Mouse (Mus musculus) intestine, postnatal 0 days (tissue): ENCODE results near the gene Fdxr. TPM values are rescaled to one million over a fixed set of nuclear protein-coding genes. Genes with fewer than 3 reads are reported as not detected.

Experiments
- ATAC-seq: fragments of 200-750 bp; cut with Nextera tagmentation; 2 replicates; pipeline ENCODE4 v1.8.0; 2017; ENCODE audit warnings: mild to moderate bottlenecking, moderate TSS enrichment, moderate library complexity
- H3K27ac ChIP-seq: fragments of 300-500 bp; sonication (generic); 2 replicates; pipeline ENCODE4 v1.5.1; 2014; ENCODE audit warnings: mild to moderate bottlenecking, low read depth, low read length, moderate library complexity
- H3K27me3 ChIP-seq: fragments of 300-500 bp; sonication (generic); replicated peaks from 2 replicates; pipeline ENCODE4 v1.6.1; 2014; ENCODE audit warnings: low read length, mixed read lengths; ENCODE audit not compliant: control insufficient read depth, insufficient read depth
- H3K36me3 ChIP-seq: fragments of 300-500 bp; sonication (generic); 2 replicates; pipeline ENCODE4 v1.6.1; 2014; ENCODE audit warnings: mild to moderate bottlenecking, moderate library complexity; ENCODE audit not compliant: control insufficient read depth, insufficient read depth
- H3K4me1 ChIP-seq: fragments of 300-500 bp; sonication (generic); replicated peaks from 2 replicates; pipeline ENCODE4 v1.6.1; 2014; ENCODE audit warnings: antibody characterized with exemption, low read length, mixed read lengths; ENCODE audit not compliant: control insufficient read depth, insufficient read depth
- H3K4me2 ChIP-seq: fragments of 300-500 bp; sonication (generic); replicated peaks from 2 replicates; pipeline ENCODE4 v1.6.1; 2014; ENCODE audit warnings: low read depth, mild to moderate bottlenecking, moderate library complexity
- H3K4me3 ChIP-seq: fragments of 300-500 bp; sonication (generic); 2 replicates; pipeline ENCODE4 v1.5.1; 2014; ENCODE audit warnings: low read depth, low read length
- H3K9ac ChIP-seq: fragments of 300-500 bp; sonication (generic); 2 replicates; pipeline ENCODE4 v1.6.1; 2014; ENCODE audit warnings: mild to moderate bottlenecking, low read depth, low read length
- H3K9me3 ChIP-seq: fragments of 300-500 bp; sonication (generic); 2 replicates; pipeline ENCODE4 v1.6.1; 2016; ENCODE audit warnings: mixed run types; ENCODE audit not compliant: control insufficient read depth
- CTCF ChIP-seq: sonication (generic); IDR thresholded peaks from 2 replicates; pipeline ENCODE4 v1.5.1; 2016; ENCODE audit warnings: low read depth, mild to moderate bottlenecking, control low read depth, antibody characterized with exemption, moderate library complexity
- WGBS: fragments of 180-500 bp; shearing (Covaris S2); extraction: QIAGEN DNeasy Blood & Tissue Kit; methylation state at CpG from one replicate; pipeline ENCODE4 v1.1.7; 2014; 5-methylcytosine and 5-hydroxymethylcytosine counted together
- polyA plus RNA-seq: library from polyadenylated mRNA; unstranded; fragments of >200 nt; fragmentation: Nextera tagmentation; extraction: Ambion mirVana; gene quantifications from 2 replicates; pipeline ENCODE4 v1.2.1, GENCODE M21; 2015

Gene Fdxr
- polyA plus RNA-seq, 1 experiment from 2014 or later, result 8.0 TPM

DNA sequence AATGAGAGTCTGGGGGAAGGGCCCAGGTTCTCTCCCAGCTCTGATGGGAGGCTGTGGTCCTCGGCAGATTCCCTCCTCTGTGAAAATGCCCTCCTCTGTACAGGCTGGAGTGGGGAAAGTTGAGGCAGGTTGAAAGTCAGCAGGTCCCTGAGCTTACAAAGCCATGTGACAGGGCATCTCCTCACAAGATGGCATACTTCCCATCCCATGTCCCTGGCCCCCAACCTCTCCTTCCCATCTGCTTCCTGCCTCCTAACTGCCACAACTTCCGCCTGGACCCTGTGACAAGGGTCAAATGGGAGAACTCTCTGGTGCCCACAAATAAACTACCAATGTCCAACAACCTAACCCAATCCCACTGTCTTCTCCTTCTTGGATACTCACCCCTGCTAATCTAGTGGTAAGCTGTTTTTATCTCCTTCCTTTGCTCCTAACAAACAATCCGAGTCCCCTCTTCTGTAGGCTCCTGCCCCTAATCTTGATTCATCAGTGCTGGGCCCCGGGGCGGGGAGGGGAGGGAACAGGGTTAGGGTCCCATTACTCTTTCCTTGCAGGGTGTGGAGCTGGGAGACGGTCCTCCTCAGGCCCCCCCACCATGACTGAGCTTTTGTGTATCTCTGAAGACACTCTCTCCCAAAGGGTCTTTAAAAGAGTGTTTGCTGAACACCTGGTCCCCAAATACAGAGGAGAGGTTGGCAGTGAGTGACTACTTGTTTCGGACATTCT, 12.6 kb downstream of the Fdxr start:
- Histone ChIP-seq H3K9me3 (no peaks in the 10 kb centered on the region), H3K4me2 (no peak overlapping the region), H3K9ac (no peak overlapping the region), H3K4me3 (no peak overlapping the region), H3K27me3 (peaks cover 67% of the 10 kb centered on the region), H3K36me3 (peaks cover 18% of the 10 kb centered on the region), H3K27ac (no peak overlapping the region), H3K4me1 (no peaks in the 10 kb centered on the region)
- ATAC-seq, result no peak
- WGBS, result 56% methylated on average over 7 of the region's 7 CpGs
- no peak for TF ChIP-seq CTCF

DNA sequence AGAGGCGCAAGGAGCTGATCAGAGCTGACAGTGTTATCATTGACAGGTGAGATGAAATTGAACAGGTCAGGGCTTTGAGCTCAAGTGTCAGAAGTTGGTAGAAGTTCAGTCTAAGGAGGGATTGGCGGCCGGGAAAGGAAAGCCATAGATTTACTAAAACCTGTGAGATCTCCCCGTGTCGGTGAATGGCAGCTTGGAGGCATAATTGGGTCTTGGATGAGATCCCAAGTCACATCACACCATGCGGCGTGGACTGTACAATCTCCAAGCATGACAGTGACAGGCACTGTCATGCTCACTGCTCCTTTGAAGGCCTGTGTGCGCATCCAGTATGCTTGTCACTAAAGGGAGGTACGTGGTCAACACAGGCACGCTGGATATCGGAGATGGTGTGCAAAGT, 13.9 kb downstream of the Fdxr start:
- Histone ChIP-seq H3K9me3 (no peaks in the 10 kb centered on the region), H3K4me2 (no peak overlapping the region), H3K4me1 (no peaks in the 10 kb centered on the region), H3K4me3 (no peak overlapping the region), H3K27me3 (peaks cover 70% of the 10 kb centered on the region), H3K36me3 (peaks cover 5% of the 10 kb centered on the region; the same call in 1 of the 2 replicates), H3K27ac (no peak overlapping the region), H3K9ac (no peak overlapping the region)
- ATAC-seq, result no peak
- no peak for TF ChIP-seq CTCF
- 79% methylated on average over 11 of the region's 11 CpGs for WGBS

DNA sequence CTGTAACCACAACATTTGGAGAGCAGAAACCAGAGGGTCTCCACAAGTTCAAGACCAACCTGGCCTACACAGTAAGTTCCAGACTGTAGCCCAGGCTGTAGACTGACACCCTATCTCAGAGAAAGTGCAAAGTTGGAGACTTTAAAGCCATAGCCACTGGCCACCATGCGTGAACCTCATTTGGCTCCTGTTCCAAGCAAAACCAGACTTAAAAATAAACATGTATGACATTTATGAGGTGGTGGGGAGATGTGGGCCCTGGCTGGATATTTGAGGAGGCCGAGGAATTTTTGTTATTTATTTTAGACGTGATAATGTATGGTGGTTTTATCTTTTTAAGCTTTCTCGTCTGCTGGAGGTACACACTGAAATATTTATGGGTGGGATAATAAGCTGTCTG, 17.7 kb downstream of the Fdxr start:
- Histone ChIP-seq H3K9ac (no peak overlapping the region), H3K4me1 (no peaks in the 10 kb centered on the region), H3K36me3 (no peaks in the 10 kb centered on the region), H3K4me2 (no peak overlapping the region), H3K27ac (no peak overlapping the region), H3K27me3 (peaks cover 54% of the 10 kb centered on the region), H3K9me3 (no peaks in the 10 kb centered on the region), H3K4me3 (no peak overlapping the region)
- 28% methylated on average over 4 of the region's 4 CpGs for WGBS
- no peak for TF ChIP-seq CTCF
- ATAC-seq, result no peak

DNA sequence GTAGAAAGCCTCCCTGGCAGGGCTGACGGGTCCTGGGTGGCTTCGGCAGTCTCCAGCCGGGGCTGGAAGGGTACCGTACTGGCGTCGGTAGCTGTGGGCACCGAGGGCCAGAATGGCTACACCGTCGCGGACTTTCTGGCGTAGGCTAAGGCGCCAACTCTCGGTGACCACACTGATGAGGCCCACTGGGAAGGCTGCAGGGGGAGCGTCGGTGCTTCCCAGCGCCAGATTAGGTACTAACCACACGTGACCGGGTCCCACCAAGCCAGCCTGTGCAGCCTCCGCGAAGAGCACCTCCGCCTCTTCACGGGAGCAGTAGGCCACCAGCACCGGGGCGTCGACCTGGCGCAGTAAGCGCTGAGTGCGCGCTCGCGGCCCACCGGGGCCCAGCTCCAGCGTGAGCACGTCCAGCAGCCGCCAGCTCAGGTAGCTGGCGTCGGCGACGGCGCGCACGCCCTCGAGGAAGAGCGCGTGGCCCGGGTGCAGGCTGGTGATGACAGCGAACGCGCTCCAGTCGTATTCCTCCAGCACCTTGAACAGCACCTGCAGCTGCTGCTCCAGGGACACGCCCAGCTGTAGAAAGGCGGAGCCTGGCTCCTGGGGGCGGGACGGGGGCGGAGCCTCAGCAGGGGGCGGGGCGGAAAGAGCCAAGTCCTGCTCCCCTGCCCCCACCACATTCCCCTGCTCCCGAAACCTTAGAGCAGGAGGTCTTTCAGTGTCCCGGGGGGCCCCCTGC, 18.9 kb downstream of the Fdxr start:
- no peak overlapping the region for H3K9ac ChIP-seq
- H3K4me2 ChIP-seq, result 0 out of 2 replicates have a peak overlapping the region, but pooled peaks have one; percentile 2
- H3K4me1 ChIP-seq, result no peaks in the 10 kb centered on the region
- H3K27me3 ChIP-seq, result peaks cover 47% of the 10 kb centered on the region
- 18% methylated on average over 55 of the region's 59 CpGs for WGBS
- no peak overlapping the region for H3K27ac ChIP-seq
- no peak overlapping the region for H3K4me3 ChIP-seq
- no peak for TF ChIP-seq CTCF
- no peaks in the 10 kb centered on the region for H3K36me3 ChIP-seq
- ATAC-seq, result peak; percentile 69
- H3K9me3 ChIP-seq, result no peaks in the 10 kb centered on the region

DNA sequence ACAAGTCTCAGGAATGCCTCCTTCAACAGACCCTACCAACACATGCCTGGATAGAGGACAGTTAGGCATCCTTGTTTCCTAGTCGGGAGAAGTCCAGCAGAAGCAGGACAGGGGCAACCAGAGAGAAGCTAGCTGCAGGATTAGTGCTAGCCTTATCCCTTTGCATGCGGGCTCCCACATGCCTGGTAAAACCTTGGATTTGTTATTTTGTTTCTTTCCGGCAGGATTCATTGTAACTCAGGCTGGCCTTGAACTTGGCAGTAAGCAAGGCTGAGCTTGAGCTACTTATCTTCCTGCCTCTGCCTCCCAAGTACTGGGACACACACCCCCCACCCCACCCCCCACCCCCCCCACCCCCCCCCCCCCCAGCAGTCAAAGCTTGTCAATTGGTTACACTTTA, 25.6 kb downstream of the Fdxr start:
- Histone ChIP-seq H3K4me3 (no peak overlapping the region), H3K36me3 (no peaks in the 10 kb centered on the region), H3K4me1 (0 out of 2 replicates have a peak, but pooled peaks cover 3% of the 10 kb centered on the region), H3K4me2 (no peak overlapping the region), H3K9me3 (no peaks in the 10 kb centered on the region), H3K27me3 (peaks cover 59% of the 10 kb centered on the region), H3K9ac (no peak overlapping the region), H3K27ac (no peak overlapping the region)
- 57% methylated on average over 3 of the region's 3 CpGs for WGBS
- ATAC-seq, result no peak
- TF ChIP-seq CTCF, result no peak

DNA sequence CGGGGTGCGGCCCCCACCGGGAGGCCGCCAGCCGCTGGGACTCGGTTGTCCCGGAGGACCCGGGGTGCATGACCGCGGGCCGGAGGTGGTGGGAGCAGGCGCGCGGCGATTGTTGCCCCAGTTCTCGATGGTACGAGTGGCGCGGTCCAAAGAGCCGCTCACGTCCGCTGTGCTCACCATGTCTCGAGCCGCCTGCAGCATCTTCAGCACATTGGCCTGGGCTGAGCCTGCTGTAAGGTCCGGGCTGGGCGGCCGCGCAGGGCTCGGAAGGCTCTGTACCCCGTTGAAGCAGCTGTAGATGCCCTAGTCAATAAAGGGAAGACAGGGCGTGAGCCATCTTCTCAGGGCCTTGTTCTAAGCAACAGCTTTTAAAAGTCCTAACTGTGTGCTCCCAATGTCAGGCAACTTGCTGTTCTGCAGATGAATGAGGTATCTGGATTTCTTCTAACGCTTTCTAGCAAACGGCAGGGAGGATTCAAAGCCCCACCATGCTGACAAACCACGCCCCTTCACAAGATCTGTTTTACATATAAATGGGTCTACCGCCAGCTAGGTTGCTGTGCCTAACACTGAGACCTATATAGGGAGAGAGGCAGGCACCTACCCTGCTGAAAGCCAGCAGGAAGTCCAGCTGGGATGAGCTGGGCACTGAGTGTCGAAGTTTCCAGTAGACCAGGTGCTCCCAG, 26.3 kb downstream of the Fdxr start:
- Histone ChIP-seq H3K27me3 (peaks cover 60% of the 10 kb centered on the region), H3K36me3 (0 out of 2 replicates have a peak, but pooled peaks cover 4% of the 10 kb centered on the region), H3K9me3 (no peaks in the 10 kb centered on the region), H3K4me2 (peak overlapping the region; percentile 67), H3K9ac (no peak overlapping the region), H3K4me1 (0 out of 2 replicates have a peak, but pooled peaks cover 3% of the 10 kb centered on the region), H3K27ac (no peak overlapping the region), H3K4me3 (peak overlapping the region; percentile 33)
- ATAC-seq, result no peak
- WGBS, result 4% methylated on average over 36 of the region's 36 CpGs
- TF ChIP-seq CTCF, result no peak
